Mouse (Mus musculus) limb, embryonic 10.5 days (tissue): ENCODE data around the gene Gstt2. TPM values are rescaled to one million over a fixed set of nuclear protein-coding genes. Genes with fewer than 3 reads are reported as not detected.
"Not testable (repeated sequence)": the region's sequence is repeated elsewhere in the genome, so short reads cannot be mapped to it uniquely, and the experiment has no call there.

ENCODE experiments used
- DNase-seq: peaks from one replicate; pipeline ENCODE4 v3.0.0-alpha.2; 2017; ENCODE audit warnings: low spot score
- H3K27ac ChIP-seq: fragments of 300-500 bp; sonication (generic); 2 replicates; pipeline ENCODE4 v1.5.1; 2016; ENCODE audit warnings: mild to moderate bottlenecking
- H3K27me3 ChIP-seq: fragments of 300-500 bp; sonication (generic); 2 replicates; pipeline ENCODE4 v1.6.1; 2016; ENCODE audit warnings: low read depth, mild to moderate bottlenecking; ENCODE audit not compliant: poor library complexity, severe bottlenecking
- H3K36me3 ChIP-seq: fragments of 300-500 bp; sonication (generic); 2 replicates; pipeline ENCODE4 v1.6.1; 2016; ENCODE audit warnings: mild to moderate bottlenecking, moderate library complexity
- H3K4me1 ChIP-seq: fragments of 300-500 bp; sonication (generic); 2 replicates; pipeline ENCODE4 v1.6.1; 2016
- H3K4me3 ChIP-seq: fragments of 300-500 bp; sonication (generic); 2 replicates; pipeline ENCODE4 v1.5.1; 2016; ENCODE audit warnings: mild to moderate bottlenecking, moderate library complexity
- H3K9me3 ChIP-seq: fragments of 300-500 bp; sonication (generic); replicated peaks from 2 replicates; pipeline ENCODE4 v1.6.1; 2016; ENCODE audit warnings: mild to moderate bottlenecking
- WGBS: fragments of 180-500 bp; shearing (Covaris S2); methylation state at CpG from one replicate; pipeline ENCODE4 v1.1.7; 2016; 5-methylcytosine and 5-hydroxymethylcytosine counted together
- polyA plus RNA-seq: library from polyadenylated mRNA; unstranded; fragments of >200 nt; fragmentation: Nextera tagmentation; extraction: Ambion mirVana; gene quantifications from 2 replicates; pipeline ENCODE4 v1.2.1, GENCODE M21; 2016

The Gstt2 gene
- polyA plus RNA-seq, 1 experiment from 2014 or later, result 6.5 TPM

- Histone ChIP-seq H3K4me3 (no peak overlapping the region), H3K4me1 (peaks cover 25% of the 10 kb centered on the region), H3K9me3 (no peaks in the 10 kb centered on the region), H3K27ac (peak overlapping the region; percentile 99; the same call in 1 of the 2 replicates), H3K27me3 (no peaks in the 10 kb centered on the region), H3K36me3 (peaks cover 24% of the 10 kb centered on the region)
- DNase-seq, result no peak
- 80% methylated on average over 5 of the region's 5 CpGs for whole genome bisulfite sequencing
Measured at GRCm38 (mm10) chr10:75861587-75861986, 24.4 kb upstream of the Gstt2 start.

- Histone ChIP-seq H3K4me1 (peaks cover 25% of the 10 kb centered on the region), H3K4me3 (peak overlapping the region; percentile 87), H3K27me3 (no peaks in the 10 kb centered on the region), H3K27ac (peak overlapping the region; percentile 99), H3K36me3 (peaks cover 32% of the 10 kb centered on the region), H3K9me3 (no peaks in the 10 kb centered on the region)
- no peak for DNase-seq
- WGBS, result 37% methylated on average over 7 of the region's 7 CpGs
Measured at GRCm38 (mm10) chr10:75860746-75861145, 23.5 kb upstream of the Gstt2 start.

DNA sequence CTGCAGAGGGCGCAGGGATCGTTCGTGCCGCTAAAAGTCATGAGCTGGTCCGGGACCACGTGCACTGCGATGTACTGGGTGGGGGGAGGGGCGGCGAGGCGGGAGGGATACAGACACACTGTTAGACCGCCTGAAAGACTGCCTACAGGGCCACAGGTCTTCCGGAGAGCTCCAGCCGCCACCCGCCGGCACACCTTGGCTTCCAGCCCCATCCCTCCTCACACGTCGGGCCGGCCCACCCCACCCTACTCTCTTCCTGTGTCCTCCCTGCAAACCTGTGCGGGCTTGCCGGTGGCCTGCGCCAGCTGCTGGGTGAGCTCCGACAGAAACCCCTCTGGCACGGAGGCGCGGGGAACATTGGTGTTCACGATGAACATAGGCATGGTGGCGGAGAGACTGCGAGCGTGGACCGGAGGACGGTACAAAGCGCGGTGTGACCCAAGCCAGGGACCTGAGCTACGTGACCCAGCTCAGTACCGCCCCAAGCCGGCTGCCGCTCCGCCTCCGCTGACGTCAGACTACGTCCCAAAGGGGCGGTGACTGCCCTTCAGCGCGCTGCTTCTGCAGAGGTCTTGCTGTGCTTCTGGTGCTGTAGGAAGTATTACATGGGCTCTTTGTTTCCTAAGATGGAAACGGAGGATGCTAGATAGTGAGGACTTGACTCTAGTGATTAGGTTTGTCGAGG, 22.7 kb upstream of the Gstt2 start, which contains the start of gene Mif:
Gene Mif (minus strand): TSS at position 455 of the 685 bp plus-strand sequence.
- H3K9me3 ChIP-seq, H3K27me3 ChIP-seq: not testable (repeated sequence)
- Histone ChIP-seq H3K4me3 (peak within 1 kb of the TSS; percentile 87), H3K36me3 (peaks cover 32% of the 10 kb centered on the region), H3K27ac (peak within 1 kb of the TSS; percentile 99), H3K4me1 (peaks cover 25% of the 10 kb centered on the region)
- DNase-seq, result peak; percentile 95
- under 1% methylated on average over 46 of the region's 46 CpGs for WGBS

GRCm38 (mm10) chr10:75859107-75859746, 22.0 kb upstream of the Gstt2 start:
- Histone ChIP-seq H3K27me3 (no peaks in the 10 kb centered on the region), H3K27ac (peak overlapping the region; percentile 99), H3K4me3 (peak overlapping the region; percentile 87), H3K4me1 (peaks cover 25% of the 10 kb centered on the region), H3K9me3 (no peaks in the 10 kb centered on the region), H3K36me3 (peaks cover 32% of the 10 kb centered on the region)
- WGBS, result 1% methylated on average over 27 of the region's 27 CpGs
- peak; percentile 83 for DNase-seq

DNA sequence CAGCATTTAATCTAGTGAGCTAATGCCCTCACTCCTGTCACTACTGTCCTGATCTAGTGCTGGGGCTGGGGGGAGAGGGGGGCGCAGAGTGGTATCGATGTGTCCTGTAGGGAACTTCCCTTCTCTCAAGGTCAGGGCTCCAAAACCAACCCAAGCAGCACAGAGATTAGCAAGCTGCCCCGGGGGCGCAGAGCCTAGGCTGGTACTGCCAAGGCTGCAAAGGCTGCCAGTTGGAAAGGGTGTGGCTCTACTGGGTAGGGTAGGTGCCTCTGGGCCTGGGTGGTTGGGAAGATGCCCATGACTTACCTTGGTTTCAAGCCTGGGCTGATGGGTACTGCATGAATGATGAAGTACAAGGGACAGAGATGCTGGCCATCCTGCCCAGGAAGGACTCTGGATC, 20.4 kb upstream of the Gstt2 start:
- no peak overlapping the region for H3K27ac ChIP-seq

GRCm38 (mm10) chr10:75856976-75857375, 19.8 kb upstream of the Gstt2 start:
- H3K4me1 ChIP-seq, result peaks cover 26% of the 10 kb centered on the region
- H3K27me3 ChIP-seq, result no peaks in the 10 kb centered on the region
- no peak overlapping the region for H3K27ac ChIP-seq
- H3K9me3 ChIP-seq, result no peaks in the 10 kb centered on the region
- WGBS, result 80% methylated on average over 3 of the region's 3 CpGs
- peaks cover 32% of the 10 kb centered on the region for H3K36me3 ChIP-seq
- H3K4me3 ChIP-seq, result no peak overlapping the region
- no peak for DNase-seq

More for the DNA sequence above, 20.4 kb upstream of the Gstt2 start:
- Histone ChIP-seq H3K4me1 (peaks cover 25% of the 10 kb centered on the region), H3K4me3 (0 out of 2 replicates have a peak overlapping the region, but pooled peaks have one; percentile 87), H3K9me3 (no peaks in the 10 kb centered on the region), H3K27me3 (no peaks in the 10 kb centered on the region), H3K36me3 (peaks cover 32% of the 10 kb centered on the region)
- no peak for DNase-seq
- WGBS, result 95% methylated on average over 4 of the region's 4 CpGs

DNA sequence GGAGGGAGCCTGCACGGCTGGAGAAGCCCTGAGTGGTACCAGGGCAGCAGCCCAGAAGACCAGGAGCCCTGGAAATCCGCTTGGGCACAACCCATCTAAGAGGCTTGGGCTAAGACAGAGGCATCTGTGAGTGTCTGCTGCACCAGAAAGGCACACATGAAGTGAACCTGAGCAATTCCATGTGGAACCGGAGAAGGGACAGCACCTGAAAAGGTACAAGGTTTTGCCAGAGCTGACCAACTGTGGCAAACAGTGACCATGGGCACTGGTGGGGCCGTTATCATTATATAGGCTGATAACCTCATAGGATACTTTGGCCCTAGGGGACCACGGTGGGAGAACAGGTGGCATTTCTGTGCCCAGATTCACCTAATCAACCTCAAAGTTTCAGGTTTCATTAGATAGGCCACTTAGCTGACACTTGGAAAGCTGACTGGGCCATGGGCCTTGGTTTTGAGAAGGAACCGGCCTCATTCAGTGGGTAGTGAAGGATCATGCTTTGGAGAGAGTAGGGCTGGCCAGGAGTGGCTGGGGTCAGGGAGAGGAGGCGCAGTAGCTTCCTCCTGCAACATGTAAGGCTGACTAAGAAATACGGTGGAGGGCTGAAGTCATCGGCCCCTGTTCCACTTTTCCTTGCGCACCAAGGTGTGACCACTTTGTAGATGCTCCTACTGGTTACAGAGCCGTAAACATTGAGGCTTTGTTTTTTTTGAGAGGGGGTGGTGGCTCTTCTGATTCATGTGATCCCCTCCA, 19.1 kb upstream of the Gstt2 start:
- WGBS, result 81% methylated on average over 11 of the region's 11 CpGs
- H3K27me3 ChIP-seq, result no peaks in the 10 kb centered on the region
- no peak overlapping the region for H3K27ac ChIP-seq
- no peak for DNase-seq
- no peaks in the 10 kb centered on the region for H3K9me3 ChIP-seq
- peaks cover 32% of the 10 kb centered on the region for H3K4me1 ChIP-seq
- peaks cover 32% of the 10 kb centered on the region for H3K36me3 ChIP-seq
- H3K4me3 ChIP-seq, result no peak overlapping the region

- no peak for DNase-seq
- Histone ChIP-seq H3K4me1 (peaks cover 31% of the 10 kb centered on the region), H3K9me3 (no peaks in the 10 kb centered on the region), H3K36me3 (peaks cover 32% of the 10 kb centered on the region), H3K27me3 (0 out of 2 replicates have a peak, but pooled peaks cover 5% of the 10 kb centered on the region), H3K4me3 (no peak overlapping the region), H3K27ac (no peak overlapping the region)
- 89% methylated on average over 15 of the region's 15 CpGs for WGBS
Measured at GRCm38 (mm10) chr10:75855416-75855981, 18.3 kb upstream of the Gstt2 start.

DNA sequence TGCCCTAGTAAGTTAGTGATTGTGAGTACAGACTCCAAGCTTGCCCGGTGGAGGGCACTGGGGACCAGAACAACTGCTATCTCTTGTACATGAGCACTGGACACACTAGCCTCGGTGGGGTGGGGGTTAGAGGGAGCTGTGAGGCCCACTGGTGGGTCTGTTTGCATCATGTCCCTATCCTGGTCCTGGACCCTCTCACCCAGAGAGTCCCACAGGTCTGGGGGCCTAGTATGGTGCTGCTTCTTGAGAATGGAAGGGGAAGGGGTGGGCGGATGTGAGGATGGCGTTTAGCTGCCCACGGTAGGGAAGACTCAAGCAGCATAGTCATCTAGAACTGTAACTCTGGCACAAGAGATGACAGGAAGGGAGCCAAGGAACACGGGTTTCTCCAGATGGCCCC, 17.6 kb upstream of the Gstt2 start:
- H3K36me3 ChIP-seq, result peaks cover 32% of the 10 kb centered on the region
- no peaks in the 10 kb centered on the region for H3K9me3 ChIP-seq
- WGBS, result 91% methylated on average over 6 of the region's 6 CpGs
- H3K27ac ChIP-seq, result no peak overlapping the region
- no peak for DNase-seq
- H3K4me3 ChIP-seq, result no peak overlapping the region
- peaks cover 27% of the 10 kb centered on the region for H3K4me1 ChIP-seq
- 0 out of 2 replicates have a peak, but pooled peaks cover 5% of the 10 kb centered on the region for H3K27me3 ChIP-seq

- H3K4me3 ChIP-seq, result no peak overlapping the region
- no peak for DNase-seq
- H3K27me3 ChIP-seq, result 0 out of 2 replicates have a peak, but pooled peaks cover 5% of the 10 kb centered on the region
- H3K4me1 ChIP-seq, result peaks cover 26% of the 10 kb centered on the region
- H3K36me3 ChIP-seq, result peaks cover 32% of the 10 kb centered on the region
- H3K9me3 ChIP-seq, result no peaks in the 10 kb centered on the region
- no peak overlapping the region for H3K27ac ChIP-seq
- 57% methylated on average over 5 of the region's 5 CpGs for WGBS
Measured at GRCm38 (mm10) chr10:75854096-75854495, 16.9 kb upstream of the Gstt2 start.

DNA sequence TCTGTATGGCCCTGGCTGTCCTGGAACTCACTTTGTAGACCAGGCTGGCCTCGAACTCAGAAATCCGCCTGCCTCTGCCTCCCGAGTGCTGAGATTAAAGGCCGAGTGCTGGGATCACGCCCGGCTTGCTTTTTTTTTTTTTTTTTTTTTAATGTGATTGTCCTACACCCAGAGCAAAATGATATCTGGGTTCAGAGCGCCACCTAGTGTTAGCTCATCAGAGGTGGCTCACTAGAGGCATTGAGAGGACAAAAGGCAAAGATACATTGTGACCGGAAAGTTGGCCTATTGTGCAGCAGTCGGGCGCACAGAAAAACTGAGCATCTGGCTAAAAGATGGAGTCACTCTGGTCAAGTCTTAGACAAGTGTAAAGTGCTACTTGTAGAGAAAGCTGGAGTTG, 16.2 kb upstream of the Gstt2 start:
- no peak overlapping the region for H3K4me3 ChIP-seq
- WGBS, result 41% methylated on average over 10 of the region's 10 CpGs

GRCm38 (mm10) chr10:75852539-75853125, 15.4 kb upstream of the Gstt2 start:
- Histone ChIP-seq H3K27me3 (0 out of 2 replicates have a peak, but pooled peaks cover 5% of the 10 kb centered on the region), H3K27ac (no peak overlapping the region), H3K4me1 (peaks cover 13% of the 10 kb centered on the region), H3K4me3 (no peak overlapping the region), H3K36me3 (peaks cover 19% of the 10 kb centered on the region), H3K9me3 (no peaks in the 10 kb centered on the region)
- DNase-seq, result no peak
- WGBS, result 96% methylated on average over 12 of the region's 12 CpGs

More for the DNA sequence above, 16.2 kb upstream of the Gstt2 start:
- Histone ChIP-seq H3K27ac (no peak overlapping the region), H3K36me3 (peaks cover 27% of the 10 kb centered on the region), H3K9me3 (no peaks in the 10 kb centered on the region), H3K4me1 (peaks cover 19% of the 10 kb centered on the region), H3K27me3 (0 out of 2 replicates have a peak, but pooled peaks cover 5% of the 10 kb centered on the region)
- DNase-seq, result peak; percentile 84
